Mouse (Mus musculus) stomach, postnatal 0 days (tissue): ENCODE measurements around the gene Gpi1. TPM values are rescaled to one million over a fixed set of nuclear protein-coding genes. Genes with fewer than 3 reads are reported as not detected.
A peak's percentile ranks its signal among the peaks of the same experiment; 100 is the strongest.
"Not testable (repeated sequence)": the region's sequence is repeated elsewhere in the genome, so short reads cannot be mapped to it uniquely, and the experiment has no call there.

Experiments used
- ATAC-seq: fragments of 200-750 bp; cut with Nextera tagmentation; 2 replicates; pipeline ENCODE4 v1.8.0; 2017; ENCODE audit not compliant: low FRiP score, low TSS enrichment
- DNase-seq: peaks from one replicate; pipeline ENCODE4 v3.0.0-alpha.2; 2016; ENCODE audit warnings: low spot score
- H3K27ac ChIP-seq: fragments of 300-500 bp; sonication (generic); replicated peaks from 2 replicates; pipeline ENCODE4 v1.5.1; 2014; ENCODE audit warnings: mild to moderate bottlenecking, control low read depth
- H3K27me3 ChIP-seq: fragments of 300-500 bp; sonication (generic); 2 replicates; pipeline ENCODE4 v1.6.1; 2014; ENCODE audit warnings: low read length; ENCODE audit not compliant: control insufficient read depth, insufficient read depth
- H3K36me3 ChIP-seq: fragments of 300-500 bp; sonication (generic); 2 replicates; pipeline ENCODE4 v1.6.1; 2014; ENCODE audit warnings: low read length, mixed read lengths; ENCODE audit not compliant: control insufficient read depth, insufficient read depth
- H3K4me1 ChIP-seq: fragments of 300-500 bp; sonication (generic); replicated peaks from 2 replicates; pipeline ENCODE4 v1.6.1; 2014; ENCODE audit warnings: antibody characterized with exemption; ENCODE audit not compliant: control insufficient read depth, insufficient read depth
- H3K4me2 ChIP-seq: fragments of 300-500 bp; sonication (generic); replicated peaks from 2 replicates; pipeline ENCODE4 v1.6.1; 2014; ENCODE audit warnings: low read depth, mild to moderate bottlenecking, control low read depth, moderate library complexity
- H3K4me3 ChIP-seq: fragments of 300-500 bp; sonication (generic); 2 replicates; pipeline ENCODE4 v1.5.1; 2014; ENCODE audit warnings: low read depth, low read length, control low read depth
- H3K9ac ChIP-seq: fragments of 300-500 bp; sonication (generic); 2 replicates; pipeline ENCODE4 v1.6.1; 2014; ENCODE audit warnings: mild to moderate bottlenecking, low read length, control low read depth, mixed read lengths
- H3K9me3 ChIP-seq: fragments of 300-500 bp; sonication (generic); 2 replicates; pipeline ENCODE4 v1.6.1; 2016; ENCODE audit warnings: low read length; ENCODE audit not compliant: control insufficient read depth
- CTCF ChIP-seq: IDR thresholded peaks from 2 replicates; pipeline ENCODE4 v1.5.1; 2016; ENCODE audit warnings: antibody characterized with exemption, low read depth, mild to moderate bottlenecking, moderate library complexity
- EP300 ChIP-seq: optimal IDR thresholded peaks from 2 replicates; pipeline ENCODE3; 2016; ENCODE audit warnings: antibody characterized with exemption
- WGBS: fragments of 180-500 bp; shearing (Covaris S2); extraction: QIAGEN DNeasy Blood & Tissue Kit; methylation state at CpG from one replicate; pipeline ENCODE4 v1.1.7; 2014; 5-methylcytosine and 5-hydroxymethylcytosine counted together
- polyA plus RNA-seq: library from polyadenylated mRNA; unstranded; fragments of >200 nt; fragmentation: Nextera tagmentation; extraction: Ambion mirVana; gene quantifications from 2 replicates; pipeline ENCODE4 v1.2.1, GENCODE M21; 2015

Gene Gpi1
- polyA plus RNA-seq, 1 experiment from 2014 or later = 235 TPM

DNA sequence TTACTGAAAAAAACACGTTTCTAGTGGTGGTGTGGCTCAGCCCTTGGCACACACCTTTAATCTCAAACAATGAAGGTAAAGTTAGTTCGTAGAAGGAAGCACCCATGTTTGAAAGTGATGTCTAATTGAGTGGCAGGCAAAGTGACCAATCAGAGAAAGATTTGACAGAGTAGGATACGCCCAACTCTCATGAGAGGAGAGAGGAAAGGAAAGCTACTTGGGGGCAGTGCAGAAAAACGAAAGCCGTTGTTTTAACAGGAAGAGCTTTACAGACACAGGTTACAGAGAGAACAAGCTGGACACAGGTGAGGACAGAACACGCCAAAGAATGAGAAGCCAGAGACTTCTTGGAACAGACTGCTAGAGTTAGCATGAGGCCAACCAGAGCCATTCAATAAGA, 23.8 kb downstream of the Gpi1 start:
- no peaks in the 10 kb centered on the region for H3K27me3 ChIP-seq
- no peak overlapping the region for H3K9ac ChIP-seq
- DNase-seq (no peak), ATAC-seq (no peak)
- no peak overlapping the region for H3K4me3 ChIP-seq
- H3K4me1 ChIP-seq = no peaks in the 10 kb centered on the region
- H3K27ac ChIP-seq = no peak overlapping the region
- 91% methylated on average over 6 of the region's 6 CpGs for WGBS
- H3K36me3 ChIP-seq = peaks cover 42% of the 10 kb centered on the region
- H3K9me3 ChIP-seq = no peaks in the 10 kb centered on the region
- no peak for TF ChIP-seq CTCF
- H3K4me2 ChIP-seq = no peak overlapping the region

GRCm38 (mm10) chr7:34202147-34202546, 28.0 kb downstream of the Gpi1 start:
- H3K27ac ChIP-seq, H3K9me3 ChIP-seq, H3K9ac ChIP-seq, ATAC-seq, H3K4me2 ChIP-seq, H3K27me3 ChIP-seq, H3K4me1 ChIP-seq, DNase-seq, H3K4me3 ChIP-seq: not testable (repeated sequence)
- H3K36me3 ChIP-seq = peaks cover 21% of the 10 kb centered on the region
- WGBS = 84% methylated on average over 8 of the region's 10 CpGs

DNA sequence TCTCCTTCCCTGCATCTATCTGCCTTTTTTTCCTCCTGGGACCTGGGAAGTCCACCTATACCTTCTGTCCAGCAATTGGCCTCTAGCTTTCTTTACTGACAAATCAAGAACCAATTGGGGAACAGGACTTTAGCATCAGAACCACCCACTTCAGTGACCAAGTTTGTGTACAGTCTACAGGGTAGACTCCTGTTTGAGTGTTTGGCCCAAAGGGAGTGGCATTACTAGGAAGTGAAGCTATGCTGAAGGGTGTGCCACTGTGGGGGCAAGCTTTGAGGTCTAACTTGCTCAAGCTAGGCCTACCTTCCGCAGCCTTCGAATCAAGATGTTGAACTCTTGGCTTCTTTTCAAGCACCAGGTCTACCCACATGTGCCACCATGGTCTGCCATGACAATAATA, 29.3 kb downstream of the Gpi1 start:
- 100% methylated on average over 2 of the region's 2 CpGs for WGBS
- ATAC-seq = peak; percentile 82
- no peaks in the 10 kb centered on the region for H3K4me1 ChIP-seq
- TF ChIP-seq CTCF = no peak
- no peak for TF ChIP-seq EP300
- H3K9ac ChIP-seq = no peak overlapping the region
- no peak overlapping the region for H3K4me2 ChIP-seq
- H3K9me3 ChIP-seq = no peaks in the 10 kb centered on the region
- peaks cover 13% of the 10 kb centered on the region for H3K36me3 ChIP-seq
- peak; percentile 49 for DNase-seq
- peak overlapping the region; percentile 24; the same call in 1 of the 2 replicates for H3K27ac ChIP-seq
- H3K4me3 ChIP-seq = no peak overlapping the region
- H3K27me3 ChIP-seq = no peaks in the 10 kb centered on the region

DNA sequence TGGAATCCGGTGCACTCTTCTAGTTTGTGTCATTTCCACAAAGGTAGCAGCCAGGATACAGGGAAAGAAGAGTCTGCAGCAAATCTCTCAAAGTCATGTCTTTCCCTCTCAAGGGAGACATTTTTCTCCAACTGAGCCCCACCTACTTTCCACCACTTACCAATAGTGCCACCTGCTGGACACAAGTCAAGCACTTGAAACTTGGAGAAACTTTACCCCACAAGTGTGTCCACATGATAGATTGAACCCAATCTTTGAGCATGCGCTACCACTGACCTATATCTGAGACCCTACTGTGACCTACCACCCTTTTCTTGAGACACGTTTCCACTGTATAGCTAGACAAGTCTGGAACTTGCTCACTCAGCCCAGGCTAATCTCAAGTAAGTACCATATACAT, 31.8 kb downstream of the Gpi1 start:
- H3K4me3 ChIP-seq = no peak overlapping the region
- no peaks in the 10 kb centered on the region for H3K27me3 ChIP-seq
- DNase-seq (peak; percentile 51), ATAC-seq (0 out of 2 replicates have a peak, but pooled peaks have one; percentile 7)
- peaks cover under 1% of the 10 kb centered on the region; the same call in 1 of the 2 replicates for H3K36me3 ChIP-seq
- H3K27ac ChIP-seq = no peak overlapping the region
- H3K4me1 ChIP-seq = no peaks in the 10 kb centered on the region
- no peak overlapping the region for H3K9ac ChIP-seq
- TF ChIP-seq EP300 = no peak
- TF ChIP-seq CTCF = peak; percentile 76
- H3K9me3 ChIP-seq = no peaks in the 10 kb centered on the region
- WGBS = 39% methylated on average over 3 of the region's 3 CpGs
- no peak overlapping the region for H3K4me2 ChIP-seq

DNA sequence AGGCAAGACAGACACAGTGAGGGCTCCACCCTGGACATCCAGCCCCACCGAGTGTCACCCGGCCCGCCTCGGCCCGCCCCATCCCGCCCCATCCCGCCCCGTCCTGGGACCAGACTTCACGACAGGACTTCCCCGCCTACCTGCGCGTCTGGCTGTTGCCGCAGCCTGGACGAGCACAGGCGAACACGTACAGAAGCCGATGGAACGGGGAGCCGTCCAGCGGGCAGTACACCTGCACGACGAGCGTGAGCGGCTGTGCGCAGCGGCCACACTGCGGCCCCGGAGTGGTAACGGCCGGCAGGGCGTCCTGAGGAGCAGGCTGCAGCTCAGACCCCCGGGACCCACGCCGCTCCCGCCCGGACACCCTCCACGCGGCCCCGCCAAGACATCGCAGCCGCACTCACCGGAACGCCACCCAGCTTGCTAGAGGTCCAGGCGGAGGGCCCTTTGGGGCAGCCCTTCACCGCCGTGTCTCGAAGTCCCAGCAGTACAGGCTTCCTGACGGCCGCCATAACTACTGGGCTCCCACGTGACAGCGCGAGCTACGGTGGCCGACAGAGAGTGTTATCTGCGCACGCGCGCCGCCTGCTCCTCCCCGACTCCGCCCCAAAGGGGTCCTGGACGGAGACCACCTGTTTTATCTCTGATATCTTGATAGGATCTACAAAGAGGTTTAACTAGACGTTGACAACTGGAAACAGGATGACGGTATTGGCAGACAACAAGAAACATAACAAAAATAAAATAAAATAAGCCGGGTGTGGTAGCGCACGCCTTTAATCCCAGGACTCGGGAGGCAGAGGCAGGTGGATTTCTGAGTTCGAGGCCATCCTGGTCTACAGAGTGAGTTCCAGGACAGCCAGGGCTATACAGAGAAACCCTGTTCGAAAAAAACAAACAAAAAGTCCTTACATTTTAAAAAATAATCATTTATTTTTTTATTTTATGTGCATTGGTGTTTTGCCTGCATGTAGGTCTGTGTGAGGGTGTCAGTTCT, 33.7 kb downstream of the Gpi1 start, which contains the start of gene Pdcd2l:
Pdcd2l (minus strand) TSS at position 530 of the 997 bp plus-strand sequence.
- Histone ChIP-seq H3K27ac (peak within 1 kb of the TSS; percentile 89), H3K4me1 (no peaks in the 10 kb centered on the region), H3K36me3 (peaks cover 7% of the 10 kb centered on the region), H3K27me3 (no peaks in the 10 kb centered on the region), H3K4me2 (peak within 1 kb of the TSS; percentile 73), H3K9ac (peak within 1 kb of the TSS; percentile 95), H3K4me3 (peak within 1 kb of the TSS; percentile 98), H3K9me3 (no peaks in the 10 kb centered on the region)
- DNase-seq (peak; percentile 89), ATAC-seq (peak; percentile 86)
- peak; percentile 16; the same call in 1 of the 2 replicates for TF ChIP-seq CTCF
- TF ChIP-seq EP300 = no peak
- WGBS = 2% methylated on average over 69 of the region's 70 CpGs

- 47% methylated on average over 3 of the region's 3 CpGs for WGBS
- no peak for TF ChIP-seq EP300
- TF ChIP-seq CTCF = peak; percentile 69
- Histone ChIP-seq H3K9ac (peak overlapping the region; percentile 95), H3K27me3 (no peaks in the 10 kb centered on the region), H3K27ac (peak overlapping the region; percentile 89; the same call in 1 of the 2 replicates), H3K4me2 (peak overlapping the region; percentile 73), H3K36me3 (peaks cover 7% of the 10 kb centered on the region), H3K4me1 (no peaks in the 10 kb centered on the region), H3K4me3 (peak overlapping the region; percentile 98), H3K9me3 (no peaks in the 10 kb centered on the region)
- ATAC-seq = peak; percentile 50; the same call in 1 of the 2 replicates
- no peak for DNase-seq
These were observed 34.5 kb downstream of the Gpi1 start for GRCm38 (mm10) chr7:34195632-34196031.
